Mouse (Mus musculus) heart, postnatal 4 days (tissue): ENCODE measurements at regions not wholly inside any gene's neighbourhood (a gene's known extent, or its start where the extent isn't known, plus 50 kb on each side); places are given as distances from the start of the nearest gene placed in this dataset.

ENCODE experiments used
- DNase-seq: peaks from one replicate; pipeline ENCODE4 v3.0.0; 2021

GRCm38 (mm10) chr13:101504241-101504640 lies 263.8 kb downstream of the Pik3r1 start:
- DNase-seq: no peak

GRCm38 (mm10) chr13:101501845-101502284 lies 266.2 kb downstream of the Pik3r1 start:
- no peak for DNase-seq

GRCm38 (mm10) chr13:101501061-101501460 lies 267.0 kb downstream of the Pik3r1 start:
- no peak for DNase-seq

- no peak for DNase-seq
Observed at GRCm38 (mm10) chr13:101491835-101492234, 276.2 kb downstream of the Pik3r1 start.

- DNase-seq: no peak
Observed at GRCm38 (mm10) chr13:101490961-101491360, 277.1 kb downstream of the Pik3r1 start.

DNA sequence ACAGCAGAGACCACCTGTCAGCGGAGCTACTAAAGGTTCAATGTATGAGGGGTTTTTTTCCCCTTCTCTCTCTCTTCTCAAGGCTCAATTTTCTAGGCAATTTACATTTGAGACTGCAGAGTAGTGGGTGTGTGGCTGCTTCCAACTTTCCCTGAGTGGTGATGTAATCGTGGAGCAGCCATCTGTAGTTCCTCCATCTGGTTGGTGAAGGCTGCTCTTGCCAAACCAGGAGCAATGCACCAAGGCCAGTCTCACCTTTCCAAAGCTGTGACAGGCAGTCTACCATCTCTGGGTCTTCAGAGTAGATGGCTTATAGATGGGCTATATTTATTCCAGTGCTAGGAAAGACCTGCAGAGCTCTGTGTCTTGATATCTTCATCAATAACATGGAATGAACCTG lies 280.4 kb downstream of the Pik3r1 start:
- DNase-seq: no peak

DNA sequence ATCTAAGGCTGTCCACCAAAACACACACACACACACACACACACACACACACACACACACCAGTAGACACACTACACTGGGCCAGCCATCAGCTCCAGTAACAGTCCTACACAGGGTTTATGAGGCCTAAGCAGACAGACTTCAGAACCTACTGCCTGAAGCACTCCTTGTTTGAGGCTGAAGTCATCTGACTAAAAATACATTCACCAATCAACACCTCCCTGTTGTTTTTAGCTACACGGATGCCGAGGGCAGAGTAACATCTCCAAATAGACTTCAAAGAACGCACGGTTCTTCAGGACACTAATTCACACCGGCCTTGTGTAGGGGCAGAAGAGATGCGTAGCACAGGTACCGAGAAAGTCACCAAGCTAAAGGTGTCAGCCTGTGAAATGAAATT lies 282.2 kb downstream of the Pik3r1 start:
- DNase-seq: no peak

DNA sequence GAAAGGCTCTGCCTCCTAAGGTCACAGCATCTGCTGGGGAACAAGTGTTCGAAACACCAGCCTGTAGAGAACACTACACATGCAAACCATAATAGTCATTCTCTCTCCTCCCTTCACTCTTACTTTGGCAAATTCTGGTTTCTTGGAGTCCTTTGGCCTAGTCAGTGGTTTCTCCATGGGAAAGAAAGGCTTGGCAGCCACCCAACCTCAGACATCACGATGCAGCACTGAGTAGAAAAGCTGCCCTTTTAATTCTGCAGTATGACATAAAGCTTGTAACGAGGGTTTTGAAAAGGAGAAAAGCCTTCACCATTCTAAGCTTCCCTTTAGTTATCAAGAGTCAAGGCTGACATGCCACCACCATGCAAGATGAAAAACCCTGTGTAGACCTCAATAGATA lies 284.2 kb downstream of the Pik3r1 start:
- DNase-seq: no peak

DNA sequence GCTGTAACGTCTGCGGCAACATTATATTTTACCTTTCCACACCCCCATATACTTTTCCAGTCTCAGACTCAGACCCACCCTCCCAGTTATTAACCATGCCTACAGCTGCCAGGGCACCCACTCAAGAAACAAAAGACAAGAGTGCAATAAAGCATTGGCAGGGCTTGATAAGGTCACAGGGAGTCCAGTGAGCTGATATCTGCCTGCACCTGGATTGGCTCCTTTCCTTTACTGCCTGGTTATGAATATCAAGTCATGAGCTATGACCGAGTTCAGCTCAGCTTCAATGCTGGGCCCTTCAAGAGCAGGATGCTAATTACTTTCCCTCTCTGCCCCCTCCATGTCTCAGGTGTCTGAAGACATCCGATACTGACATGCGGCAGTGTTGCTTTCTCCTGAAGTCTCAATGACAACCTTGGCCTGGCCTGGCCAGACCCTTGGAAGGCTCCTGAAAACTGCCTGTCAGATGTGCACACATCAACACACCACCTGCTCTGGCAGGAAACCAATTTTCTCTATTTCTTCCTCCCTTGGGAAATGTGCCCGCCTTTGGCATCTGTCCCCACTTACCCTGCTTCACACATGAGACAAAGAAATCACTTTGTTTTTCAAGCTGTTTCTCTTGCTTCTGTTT lies 286.3 kb downstream of the Pik3r1 start:
- DNase-seq: peak; percentile 17

DNA sequence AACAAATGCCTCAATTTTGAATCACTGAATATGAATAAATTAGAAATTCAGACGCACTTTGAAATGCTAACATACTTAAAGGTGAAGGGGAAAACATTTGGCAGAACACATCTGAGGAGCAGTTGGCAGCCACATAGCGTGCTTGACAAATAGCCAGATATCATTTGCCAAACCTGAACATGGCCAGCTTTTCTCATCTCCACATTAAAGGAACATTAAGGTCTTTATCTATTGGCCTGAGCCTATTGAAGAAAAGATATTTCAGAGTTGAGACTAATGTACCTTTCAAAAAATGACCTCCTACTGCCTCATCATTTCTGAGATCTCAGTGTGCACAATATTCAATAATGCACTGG lies 288.7 kb downstream of the Pik3r1 start:
- DNase-seq: peak; percentile 33

DNA sequence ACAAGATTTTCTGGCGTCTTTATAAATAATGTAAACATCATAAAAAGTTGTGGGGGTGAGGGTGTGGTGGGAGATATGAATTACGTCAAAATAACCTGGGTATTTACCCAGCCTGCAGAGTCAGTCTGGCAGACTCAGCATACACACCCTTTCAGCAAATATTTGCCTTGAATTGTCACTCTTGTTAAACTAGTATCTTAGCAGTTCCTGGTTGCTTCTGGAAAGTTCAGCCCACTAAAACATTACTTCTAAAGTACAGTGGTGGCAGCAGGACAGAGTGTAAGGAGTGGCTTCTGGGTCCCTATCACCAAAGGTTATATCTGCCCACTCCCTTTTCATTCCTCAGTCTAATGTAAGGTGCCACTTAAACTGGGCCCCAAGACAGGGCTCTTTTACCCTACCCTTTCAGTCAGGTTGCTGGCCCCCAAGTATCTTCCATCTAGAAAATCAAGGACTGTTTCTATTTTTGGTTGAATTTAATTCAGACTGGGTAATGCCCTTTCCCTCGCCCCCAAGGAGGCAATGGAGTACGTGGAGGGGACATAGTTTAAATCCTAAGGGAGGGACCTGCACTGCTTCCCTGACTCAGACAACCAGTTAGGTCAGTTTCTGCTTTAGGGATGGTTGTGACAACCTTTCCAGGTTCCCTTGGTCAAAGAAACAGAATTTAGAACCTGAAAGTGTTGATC lies 289.3 kb downstream of the Pik3r1 start:
- DNase-seq: no peak

DNA sequence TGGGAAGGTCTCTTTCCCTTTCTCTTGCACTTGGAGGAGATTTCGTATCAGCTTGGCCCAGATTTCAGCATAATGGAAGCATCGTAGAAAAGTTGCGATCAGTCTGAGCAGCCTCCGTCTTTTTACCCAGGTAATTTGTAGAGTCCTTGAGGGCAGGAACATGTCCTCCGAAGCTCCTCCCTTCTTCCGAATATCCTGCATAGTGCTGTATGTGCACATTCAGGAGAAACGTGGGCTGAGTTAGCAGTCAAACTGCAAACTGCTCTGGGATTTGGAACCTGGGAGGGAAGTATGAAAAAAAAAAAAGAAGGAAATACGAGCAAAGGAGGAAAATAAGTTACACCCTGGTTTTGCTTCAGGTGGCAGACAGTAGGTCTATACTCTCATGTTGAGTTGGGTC lies 294.7 kb downstream of the Pik3r1 start:
- no peak for DNase-seq

GRCm38 (mm10) chr13:101470560-101471247 lies 297.3 kb downstream of the Pik3r1 start:
- no peak for DNase-seq

- no peak for DNase-seq
Observed at GRCm38 (mm10) chr13:101465748-101466127, 302.3 kb downstream of the Pik3r1 start.

DNA sequence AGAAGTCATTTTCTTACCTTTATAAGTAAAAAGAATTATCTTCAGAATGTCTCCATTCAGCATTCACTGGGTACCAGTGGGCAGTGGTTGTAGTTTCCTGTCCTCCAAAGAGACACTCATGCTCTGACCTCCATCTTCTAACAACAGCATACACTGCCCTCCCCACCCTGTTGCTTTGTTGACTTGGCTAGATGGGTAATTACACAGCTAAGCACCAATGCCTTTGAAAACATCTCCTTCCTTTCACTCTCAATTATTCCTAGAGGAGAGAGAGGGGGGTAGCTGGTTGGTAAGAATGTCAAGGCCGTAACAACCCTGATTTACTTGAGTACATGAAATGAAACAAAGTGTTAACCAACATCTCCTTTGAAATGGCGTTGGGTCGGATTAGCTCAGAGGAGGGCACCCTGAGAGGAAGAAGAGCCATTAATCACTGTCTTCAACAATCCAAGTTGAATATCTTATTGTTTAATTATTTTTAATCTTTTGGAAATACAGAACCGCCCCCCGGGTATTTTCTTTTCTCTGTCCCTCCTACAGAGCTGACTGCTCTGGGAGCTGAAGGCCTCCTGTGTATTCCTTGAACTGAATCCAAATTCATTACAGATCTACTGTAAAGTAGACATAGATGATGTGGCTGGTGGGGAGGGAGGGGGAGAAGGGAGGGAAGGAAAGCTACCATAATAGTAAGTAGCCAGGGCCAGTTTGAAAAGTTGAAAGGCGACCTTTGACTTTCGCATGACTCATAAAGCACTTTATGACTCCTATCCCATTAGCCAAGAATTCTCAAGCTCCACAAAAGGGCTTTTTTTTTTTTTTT lies 302.9 kb downstream of the Pik3r1 start:
- DNase-seq: no peak

GRCm38 (mm10) chr13:101456926-101457325 lies 311.1 kb downstream of the Pik3r1 start:
- no peak for DNase-seq

DNA sequence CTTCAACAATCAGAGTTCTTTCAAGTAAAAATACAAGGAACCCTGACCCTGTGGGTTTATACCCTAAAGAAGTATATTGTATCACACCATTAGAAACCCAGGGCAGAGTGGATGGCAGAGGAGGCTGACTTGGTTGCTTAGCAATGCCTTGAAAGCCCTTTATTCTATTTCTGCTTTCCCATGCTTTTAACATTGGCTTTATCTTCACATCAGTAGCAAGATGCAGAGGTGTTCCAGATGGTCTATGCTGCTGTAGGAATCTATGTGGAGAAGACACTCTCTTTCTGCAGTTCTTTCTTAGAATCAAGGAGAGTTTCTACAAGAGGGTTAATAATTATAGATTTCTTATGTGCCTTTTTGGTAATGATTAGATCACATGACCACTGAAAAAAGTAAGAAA lies 313.7 kb downstream of the Pik3r1 start:
- DNase-seq: no peak

DNA sequence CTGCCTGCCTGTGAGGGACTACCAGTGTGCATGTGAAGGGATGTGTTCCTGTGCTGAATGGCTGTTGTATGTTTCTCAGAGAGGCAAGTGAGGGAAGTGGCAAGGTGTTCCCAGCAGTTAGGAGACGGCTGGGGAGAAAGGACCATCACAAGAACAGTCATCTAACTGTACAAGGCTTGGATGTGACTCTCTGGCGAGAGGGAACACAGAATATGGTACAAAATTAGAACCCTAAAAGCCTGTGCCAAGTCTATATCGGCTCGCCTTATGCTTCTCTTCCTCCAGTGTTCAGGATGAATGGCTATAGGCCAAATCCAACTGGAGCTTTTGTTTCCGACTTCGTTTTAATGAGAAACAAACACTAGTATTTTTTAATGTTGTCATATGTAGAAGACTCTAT lies 317.5 kb downstream of the Pik3r1 start:
- no peak for DNase-seq

- DNase-seq: no peak
Observed at GRCm38 (mm10) chr13:101439517-101439916, 328.5 kb downstream of the Pik3r1 start.

DNA sequence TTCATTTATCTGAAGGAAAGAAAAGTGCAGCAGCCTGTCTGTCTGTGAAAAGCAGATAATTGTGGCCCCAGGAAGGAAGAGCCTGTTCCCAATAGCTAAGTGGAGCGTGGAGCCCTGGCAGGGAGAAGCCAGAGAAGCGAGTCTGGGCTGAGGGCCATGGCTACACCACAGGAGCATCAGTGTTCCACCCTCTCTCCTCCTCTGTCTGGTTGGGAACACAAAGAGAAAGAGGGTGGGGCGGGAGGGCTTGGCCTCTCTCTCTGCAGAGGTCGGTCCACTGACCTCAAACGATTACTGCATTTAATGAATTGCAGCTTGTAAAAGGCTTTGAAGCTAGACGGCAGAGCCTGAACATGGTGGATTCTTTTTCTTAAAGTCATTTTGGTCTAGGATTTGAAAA lies 329.0 kb downstream of the Pik3r1 start:
- DNase-seq: no peak

GRCm38 (mm10) chr13:101433162-101433561 lies 334.9 kb downstream of the Pik3r1 start:
- DNase-seq: no peak

DNA sequence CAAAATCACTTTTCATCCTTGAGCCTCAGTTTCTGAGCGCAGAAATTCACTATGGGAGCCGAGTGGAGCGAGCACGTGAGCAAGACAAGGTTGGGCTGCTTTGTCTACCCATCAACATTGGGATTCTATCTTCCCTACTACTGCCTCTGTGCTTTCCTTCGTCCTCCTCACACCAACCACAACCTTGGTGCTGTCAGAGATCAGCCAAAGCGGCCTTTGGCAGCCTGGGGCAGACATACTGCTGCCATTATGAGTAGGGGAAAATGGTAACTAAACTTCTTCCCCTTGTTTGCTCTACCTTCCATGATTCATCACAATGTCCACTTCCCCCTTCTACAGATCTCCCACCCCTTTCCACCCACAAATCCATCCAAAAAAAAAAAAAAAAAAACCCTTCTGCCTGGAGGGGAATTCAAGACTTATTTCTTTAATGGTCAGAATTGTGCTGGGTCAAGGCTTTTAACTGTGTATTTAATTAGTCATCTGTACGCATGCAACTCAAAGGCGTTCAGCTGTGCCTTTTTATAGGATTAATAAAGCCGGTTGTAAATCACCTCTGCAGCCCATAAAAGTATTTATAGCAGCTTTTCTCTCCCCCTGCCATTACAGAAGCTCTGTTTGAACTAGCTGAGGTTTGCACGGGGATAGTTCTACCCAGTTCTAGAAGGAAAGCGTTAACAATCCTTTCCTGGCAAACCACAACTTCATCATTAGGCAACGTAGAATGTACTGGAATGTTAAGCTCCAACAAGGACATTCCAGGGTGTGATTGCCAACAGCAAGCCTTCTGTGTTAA lies 340.4 kb downstream of the Pik3r1 start:
- DNase-seq: no peak
